Mouse (Mus musculus): ENCODE results near the gene Adra1d. TPM values are rescaled to one million over a fixed set of nuclear protein-coding genes. Genes with fewer than 3 reads are reported as not detected.

Adra1d gene
- polyA plus RNA-seq, 1 experiment = 5.4 TPM

Other genes with a start within 250 kb of the Adra1d start
- 8.5 and 13.8 TPM in 2 replicates for gene Rnf24, start 209.4 kb downstream of the Adra1d start, polyA plus RNA-seq (2012; ENCODE audit: insufficient read depth, insufficient read length, missing spikeins)
- gene Smox, start 70.8 kb downstream of the Adra1d start, polyA plus RNA-seq (2012; ENCODE audit: insufficient read depth, insufficient read length, missing spikeins) = 6.2 and 6.6 TPM in 2 replicates

Data from brown adipose tissue, adult 24 weeks (tissue).